Mouse (Mus musculus) kidney, postnatal 0 days (tissue): Measurements from ENCODE around the gene Tpgs1. TPM values are rescaled to one million over a fixed set of nuclear protein-coding genes. Genes with fewer than 3 reads are reported as not detected.

ENCODE experiments used
- ATAC-seq: fragments of 200-750 bp; cut with Nextera tagmentation; replicated peaks from 2 replicates; pipeline ENCODE4 v1.8.0; 2017; ENCODE audit warnings: low read depth, moderate number of reproducible peaks, moderate TSS enrichment, moderate library complexity; ENCODE audit not compliant: low FRiP score
- DNase-seq: peaks from one replicate; pipeline ENCODE4 v3.0.0-alpha.2; 2016; ENCODE audit warnings: low spot score
- H3K27ac ChIP-seq: fragments of 300-500 bp; sonication (generic); 2 replicates; pipeline ENCODE4 v1.5.1; 2014; ENCODE audit warnings: mild to moderate bottlenecking
- H3K27me3 ChIP-seq: fragments of 300-500 bp; sonication (generic); 2 replicates; pipeline ENCODE4 v1.6.1; 2014; ENCODE audit warnings: low read length, mixed read lengths; ENCODE audit not compliant: insufficient read depth
- H3K36me3 ChIP-seq: fragments of 300-500 bp; sonication (generic); 2 replicates; pipeline ENCODE4 v1.6.1; 2014; ENCODE audit warnings: low read length, mixed read lengths; ENCODE audit not compliant: insufficient read depth
- H3K4me1 ChIP-seq: fragments of 300-500 bp; sonication (generic); replicated peaks from 2 replicates; pipeline ENCODE4 v1.6.1; 2014; ENCODE audit warnings: antibody characterized with exemption, low read length, mixed read lengths; ENCODE audit not compliant: insufficient read depth
- H3K4me2 ChIP-seq: fragments of 300-500 bp; sonication (generic); 2 replicates; pipeline ENCODE4 v1.6.1; 2014; ENCODE audit warnings: mild to moderate bottlenecking, low read length, moderate library complexity, mixed read lengths
- H3K4me3 ChIP-seq: fragments of 300-500 bp; sonication (generic); replicated peaks from 2 replicates; pipeline ENCODE4 v1.5.1; 2014; ENCODE audit warnings: low read depth, low read length
- H3K9ac ChIP-seq: fragments of 300-500 bp; sonication (generic); 2 replicates; pipeline ENCODE4 v1.6.1; 2014; ENCODE audit warnings: low read depth, low read length
- H3K9me3 ChIP-seq: fragments of 300-500 bp; sonication (generic); replicated peaks from 2 replicates; pipeline ENCODE4 v1.6.1; 2016; ENCODE audit warnings: low read length, inconsistent platforms, mixed read lengths
- CTCF ChIP-seq: IDR thresholded peaks from 2 replicates; pipeline ENCODE4 v1.5.1; 2016; ENCODE audit warnings: antibody characterized with exemption, low read depth, mild to moderate bottlenecking, moderate library complexity
- WGBS: fragments of 180-500 bp; shearing (Covaris S2); extraction: QIAGEN DNeasy Blood & Tissue Kit; methylation state at CpG from one replicate; pipeline ENCODE4 v1.1.7; 2014; 5-methylcytosine and 5-hydroxymethylcytosine counted together
- polyA plus RNA-seq: library from polyadenylated mRNA; unstranded; fragments of >200 nt; fragmentation: Nextera tagmentation; extraction: Ambion mirVana; gene quantifications from 2 replicates; pipeline ENCODE4 v1.2.1, GENCODE M21; 2015

Gene Tpgs1
- polyA plus RNA-seq, 1 experiment from 2014 or later = 84.9 TPM

GRCm38 (mm10) chr10:79686219-79686618, 17.1 kb downstream of the Tpgs1 start:
- no peak for DNase-seq
- no peak overlapping the region for H3K9ac ChIP-seq
- H3K27me3 ChIP-seq = no peaks in the 10 kb centered on the region
- no peaks in the 10 kb centered on the region for H3K9me3 ChIP-seq
- no peak for TF ChIP-seq CTCF
- peaks cover 1% of the 10 kb centered on the region; the same call in 1 of the 2 replicates for H3K4me1 ChIP-seq
- no peak overlapping the region for H3K4me2 ChIP-seq
- no peak for ATAC-seq
- no peak overlapping the region for H3K4me3 ChIP-seq
- 91% methylated on average over 2 of the region's 2 CpGs for WGBS
- no peak overlapping the region for H3K27ac ChIP-seq
- H3K36me3 ChIP-seq = peaks cover 47% of the 10 kb centered on the region

- no peak for DNase-seq
- 94% methylated on average over 1 of the region's 1 CpGs for WGBS
- no peak for TF ChIP-seq CTCF
- Histone ChIP-seq H3K36me3 (peaks cover 47% of the 10 kb centered on the region), H3K4me2 (no peak overlapping the region), H3K4me3 (no peak overlapping the region), H3K27me3 (no peaks in the 10 kb centered on the region), H3K27ac (no peak overlapping the region), H3K4me1 (no peaks in the 10 kb centered on the region; the same call in 1 of the 2 replicates), H3K9ac (no peak overlapping the region), H3K9me3 (no peaks in the 10 kb centered on the region)
- no peak for ATAC-seq
These were observed 17.5 kb downstream of the Tpgs1 start for GRCm38 (mm10) chr10:79686691-79687090.

- Histone ChIP-seq H3K4me1 (no peaks in the 10 kb centered on the region; the same call in 1 of the 2 replicates), H3K9ac (no peak overlapping the region), H3K4me3 (no peak overlapping the region), H3K27ac (no peak overlapping the region), H3K36me3 (peaks cover 47% of the 10 kb centered on the region), H3K4me2 (no peak overlapping the region), H3K9me3 (no peaks in the 10 kb centered on the region), H3K27me3 (no peaks in the 10 kb centered on the region)
- DNase-seq = no peak
- ATAC-seq = no peak
- TF ChIP-seq CTCF = no peak
- WGBS = 93% methylated on average over 6 of the region's 6 CpGs
These were observed 18.3 kb downstream of the Tpgs1 start for GRCm38 (mm10) chr10:79687513-79687912.

DNA sequence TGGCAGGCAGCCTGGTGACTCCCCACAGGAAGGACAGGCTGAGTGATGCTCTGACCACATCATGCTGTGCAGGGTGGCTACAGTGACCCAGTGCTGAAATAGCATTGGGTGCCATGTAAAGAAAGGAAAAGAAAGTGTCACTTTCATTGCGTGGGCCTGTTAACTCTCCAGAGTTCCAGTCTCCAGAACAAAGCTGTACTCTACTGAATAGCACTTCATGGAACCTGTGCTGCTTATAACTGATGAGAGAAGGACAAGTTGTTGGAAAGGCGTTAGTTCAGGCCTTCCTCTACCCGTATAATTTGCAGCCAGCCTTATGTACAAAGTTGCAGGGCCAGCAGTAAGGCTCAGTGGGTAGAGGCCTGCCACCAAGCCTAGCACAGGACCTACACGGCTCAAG, 19.6 kb downstream of the Tpgs1 start, which contains the start of gene Gzmm:
Gene Gzmm, plus strand, starts transcription at position 301 of the 400 bp plus-strand sequence.
- WGBS = 76% methylated on average over 4 of the region's 4 CpGs

DNA sequence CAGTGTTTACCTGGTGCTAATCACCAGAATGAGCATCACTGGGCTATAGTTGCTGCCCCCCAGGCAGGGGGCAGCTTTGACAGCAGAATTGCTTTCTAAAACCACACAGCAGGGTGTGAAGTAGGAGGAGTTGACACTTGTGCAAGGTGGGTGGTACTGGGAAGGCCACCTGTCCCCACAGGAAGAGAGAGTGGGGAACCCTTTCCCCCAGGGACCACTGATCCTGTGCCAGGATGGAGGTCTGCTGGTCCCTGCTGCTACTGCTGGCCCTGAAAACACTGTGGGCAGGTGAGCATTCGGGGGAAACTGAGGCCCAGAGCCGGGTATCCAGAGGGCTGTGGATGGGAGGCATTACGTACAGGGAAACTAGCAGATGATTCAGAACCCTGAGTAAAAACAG, 20.0 kb downstream of the Tpgs1 start:
- WGBS = 91% methylated on average over 3 of the region's 3 CpGs
- ATAC-seq (no peak), DNase-seq (no peak)
- H3K9me3 ChIP-seq = no peaks in the 10 kb centered on the region
- peaks cover 47% of the 10 kb centered on the region for H3K36me3 ChIP-seq
- no peak overlapping the region for H3K4me3 ChIP-seq
- no peaks in the 10 kb centered on the region for H3K27me3 ChIP-seq
- no peak for TF ChIP-seq CTCF
- H3K4me1 ChIP-seq = no peaks in the 10 kb centered on the region; the same call in 1 of the 2 replicates
- no peak overlapping the region for H3K9ac ChIP-seq
- no peak overlapping the region for H3K4me2 ChIP-seq
- H3K27ac ChIP-seq = no peak overlapping the region

More for the DNA sequence above, 19.6 kb downstream of the Tpgs1 start, which contains the start of gene Gzmm:
- peaks cover 47% of the 10 kb centered on the region for H3K36me3 ChIP-seq
- H3K4me1 ChIP-seq = no peaks in the 10 kb centered on the region; the same call in 1 of the 2 replicates
- no peak within 1 kb of the TSS for H3K4me3 ChIP-seq
- ATAC-seq (no peak), DNase-seq (no peak)
- no peaks in the 10 kb centered on the region for H3K9me3 ChIP-seq
- H3K27ac ChIP-seq = no peak within 1 kb of the TSS
- H3K27me3 ChIP-seq = no peaks in the 10 kb centered on the region
- no peak for TF ChIP-seq CTCF
- H3K4me2 ChIP-seq = no peak within 1 kb of the TSS
- no peak within 1 kb of the TSS for H3K9ac ChIP-seq

GRCm38 (mm10) chr10:79691986-79692548, 22.9 kb downstream of the Tpgs1 start:
- Histone ChIP-seq H3K4me3 (no peak overlapping the region), H3K36me3 (peaks cover 21% of the 10 kb centered on the region), H3K9ac (no peak overlapping the region), H3K27ac (no peak overlapping the region), H3K27me3 (no peaks in the 10 kb centered on the region), H3K4me1 (peaks cover 4% of the 10 kb centered on the region; the same call in 1 of the 2 replicates), H3K4me2 (no peak overlapping the region), H3K9me3 (no peaks in the 10 kb centered on the region)
- TF ChIP-seq CTCF = peak; percentile 41; the same call in 1 of the 2 replicates
- ATAC-seq (no peak), DNase-seq (no peak)
- 98% methylated on average over 2 of the region's 2 CpGs for WGBS
